Mouse (Mus musculus) C2C12 (cell line): ENCODE measurements around the gene Aspscr1. TPM values are rescaled to one million over a fixed set of nuclear protein-coding genes. Genes with fewer than 3 reads are reported as not detected.

Experiments
- H3K27me3 ChIP-seq: one replicate; pipeline ENCODE4 v1.6.1; 2011; ENCODE audit not compliant: control insufficient read depth, insufficient read depth, insufficient read length
- H3K36me3 ChIP-seq: one replicate; pipeline ENCODE4 v1.6.1; 2011; ENCODE audit not compliant: control insufficient read depth, insufficient read depth
- H3K4me3 ChIP-seq: one replicate; pipeline ENCODE4 v1.5.1; 2011; ENCODE audit warnings: mild to moderate bottlenecking, control low read depth; ENCODE audit not compliant: poor library complexity, insufficient read depth, severe bottlenecking
- H3K79me2 ChIP-seq: one replicate; pipeline ENCODE4 v1.6.1; 2011; ENCODE audit not compliant: control insufficient read depth, insufficient read depth
- H3K79me3 ChIP-seq: one replicate; pipeline ENCODE4 v1.6.1; 2011; ENCODE audit warnings: low read depth, control low read depth
- H3ac ChIP-seq: one replicate; pipeline ENCODE3; 2011; ENCODE audit warnings: low read depth; ENCODE audit not compliant: control insufficient read depth, insufficient read length
- CEBPB ChIP-seq: IDR thresholded peaks from one replicate; pipeline ENCODE4 v1.6.1; 2011; ENCODE audit warnings: low read depth, mild to moderate bottlenecking, control low read depth, moderate library complexity
- CTCF ChIP-seq: IDR thresholded peaks from one replicate; pipeline ENCODE4 v1.5.1; 2011; ENCODE audit not compliant: control insufficient read depth, insufficient read depth, insufficient read length
- FOSL1 ChIP-seq: IDR thresholded peaks from one replicate; pipeline ENCODE4 v1.8.0; 2011; ENCODE audit warnings: mild to moderate bottlenecking, low read length; ENCODE audit not compliant: poor library complexity, insufficient read depth, severe bottlenecking
- MAX ChIP-seq: IDR thresholded peaks from one replicate; pipeline ENCODE4 v1.6.1; 2011; ENCODE audit warnings: mild to moderate bottlenecking, control low read depth
- MYOD1 ChIP-seq: IDR thresholded peaks from one replicate; pipeline ENCODE4 v1.6.1; 2011; ENCODE audit warnings: low read depth; ENCODE audit not compliant: control insufficient read depth, insufficient read length
- MYOG ChIP-seq: IDR thresholded peaks from one replicate; pipeline ENCODE4 v1.6.1; 2011; ENCODE audit not compliant: control insufficient read depth, insufficient read length; ENCODE audit errors: extremely low read depth
- USF1 ChIP-seq: IDR thresholded peaks from one replicate; pipeline ENCODE4 v1.6.1; 2011; ENCODE audit warnings: low read depth, mild to moderate bottlenecking, control low read depth, moderate library complexity
- polyA plus RNA-seq: library from polyadenylated mRNA; unstranded; fragments of >200 nt; fragmentation: generic; extraction: Trizol; gene quantifications from one replicate; pipeline ENCODE4 v1.2.1, GENCODE M21; 2012; ENCODE audit warnings: missing spikeins

The Aspscr1 gene
- polyA plus RNA-seq, 1 experiment = 66.0 TPM

- no peak overlapping the region for H3ac ChIP-seq
- no peaks in the 10 kb centered on the region for H3K79me3 ChIP-seq
- H3K79me2 ChIP-seq = no peaks in the 10 kb centered on the region
- TF ChIP-seq MYOG = no peak
- no peak for TF ChIP-seq CTCF
- TF ChIP-seq USF1 = no peak
- no peak for TF ChIP-seq CEBPB
- H3K4me3 ChIP-seq = no peak overlapping the region
- no peaks in the 10 kb centered on the region for H3K36me3 ChIP-seq
- H3K27me3 ChIP-seq = peaks cover 15% of the 10 kb centered on the region
Measured at GRCm38 (mm10) chr11:120651872-120652271, 20.9 kb upstream of the Aspscr1 start.

DNA sequence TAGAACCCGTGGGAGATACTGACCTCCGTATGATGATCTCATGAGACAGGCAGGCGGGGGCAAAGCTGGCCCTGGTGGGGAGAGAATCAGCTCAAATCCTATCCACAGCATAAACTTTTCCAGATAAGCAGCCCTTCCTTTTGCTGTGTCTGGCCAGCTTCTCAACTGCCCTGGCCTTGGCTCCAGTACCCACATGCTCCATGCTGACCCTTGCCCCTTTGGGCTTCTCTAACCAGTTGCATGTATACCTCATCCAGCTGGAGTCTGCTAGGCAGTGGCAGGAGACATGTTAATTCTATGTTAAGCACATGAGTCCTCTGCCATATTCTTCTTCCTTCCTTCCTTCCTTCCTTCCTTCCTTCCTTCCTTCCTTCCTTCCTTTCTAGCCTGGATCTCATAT lies 18.0 kb upstream of the Aspscr1 start:
- peaks cover 28% of the 10 kb centered on the region for H3K27me3 ChIP-seq
- H3K4me3 ChIP-seq = no peak overlapping the region
- no peak overlapping the region for H3ac ChIP-seq
- H3K79me3 ChIP-seq = no peaks in the 10 kb centered on the region
- TF ChIP-seq MYOD1 = no peak
- no peak for TF ChIP-seq CTCF
- no peak for TF ChIP-seq MYOG
- no peak for TF ChIP-seq MAX
- TF ChIP-seq USF1 = no peak
- no peak for TF ChIP-seq CEBPB
- no peak for TF ChIP-seq FOSL1
- H3K79me2 ChIP-seq = no peaks in the 10 kb centered on the region
- H3K36me3 ChIP-seq = no peaks in the 10 kb centered on the region

DNA sequence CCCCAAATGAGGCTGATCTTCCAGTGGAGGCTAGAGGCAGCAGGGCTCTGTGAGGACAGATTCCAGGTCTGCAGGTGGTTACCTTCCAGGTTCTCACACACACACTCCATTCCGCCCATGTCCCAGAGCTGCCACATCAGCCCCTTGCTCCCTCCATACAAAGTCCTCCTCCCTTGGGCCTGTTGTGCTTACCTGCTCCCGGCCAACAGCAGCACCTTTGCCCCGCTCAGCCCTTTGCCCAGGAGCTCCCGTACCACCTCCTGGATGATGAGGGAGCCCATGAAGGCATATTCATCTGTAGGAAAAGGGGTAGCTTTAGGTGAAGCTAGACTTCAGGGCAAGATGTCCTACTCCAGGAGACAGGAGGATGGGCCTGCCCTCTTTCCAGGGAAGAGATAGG lies 15.5 kb upstream of the Aspscr1 start:
- H3K4me3 ChIP-seq = no peak overlapping the region
- H3K79me3 ChIP-seq = no peaks in the 10 kb centered on the region
- TF ChIP-seq MYOD1 = no peak
- TF ChIP-seq MAX = no peak
- TF ChIP-seq FOSL1 = no peak
- no peak for TF ChIP-seq MYOG
- TF ChIP-seq CEBPB = no peak
- TF ChIP-seq CTCF = no peak
- no peak for TF ChIP-seq USF1
- no peaks in the 10 kb centered on the region for H3K36me3 ChIP-seq
- H3K27me3 ChIP-seq = peaks cover 53% of the 10 kb centered on the region
- H3ac ChIP-seq = no peak overlapping the region
- H3K79me2 ChIP-seq = no peaks in the 10 kb centered on the region

GRCm38 (mm10) chr11:120658876-120659410 lies 13.8 kb upstream of the Aspscr1 start:
- H3K4me3 ChIP-seq = no peak overlapping the region
- no peaks in the 10 kb centered on the region for H3K79me2 ChIP-seq
- H3K27me3 ChIP-seq = peaks cover 59% of the 10 kb centered on the region

DNA sequence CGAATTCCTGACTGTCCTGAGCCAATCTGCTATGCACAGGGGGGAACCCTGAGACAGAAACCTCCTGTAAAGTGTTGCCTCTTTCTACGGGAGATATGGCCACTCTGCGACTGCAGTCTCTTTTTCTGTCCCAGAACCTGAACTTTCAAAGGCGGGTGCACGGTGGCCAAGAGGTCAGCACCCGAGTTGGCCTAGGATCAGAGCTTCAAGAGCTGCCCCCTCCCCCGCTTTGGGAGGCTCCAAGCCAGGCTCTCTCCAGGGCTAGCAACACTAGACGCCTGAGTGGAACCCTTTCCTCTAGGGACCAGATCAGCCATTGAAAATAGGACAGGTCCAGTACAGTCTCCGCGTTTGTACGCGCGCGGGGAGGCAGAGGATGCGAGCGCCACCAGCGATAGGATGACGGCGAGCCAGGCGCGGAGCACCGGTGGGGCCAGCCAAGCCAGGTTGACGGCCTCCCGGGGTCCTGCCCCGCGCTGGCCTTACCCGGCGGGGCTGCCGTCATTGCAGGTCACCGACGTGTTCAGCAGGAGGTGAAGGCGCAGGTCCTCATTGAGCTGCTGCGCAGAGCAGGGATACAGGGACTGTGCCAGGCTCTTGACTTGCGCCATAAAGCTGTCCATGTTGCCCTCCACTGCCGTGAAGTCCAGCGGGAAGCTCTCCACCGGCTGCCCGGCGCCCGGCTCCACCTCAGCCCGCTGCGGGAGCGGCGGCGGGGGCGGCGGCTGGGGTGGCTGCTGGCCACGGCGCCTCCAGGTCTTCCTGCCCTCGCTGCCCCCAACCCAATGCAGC lies 13.1 kb upstream of the Aspscr1 start:
- no peak overlapping the region for H3K4me3 ChIP-seq
- H3K79me3 ChIP-seq = no peaks in the 10 kb centered on the region
- no peaks in the 10 kb centered on the region for H3K79me2 ChIP-seq
- H3K36me3 ChIP-seq = no peaks in the 10 kb centered on the region
- no peak overlapping the region for H3ac ChIP-seq
- H3K27me3 ChIP-seq = peaks cover 61% of the 10 kb centered on the region
- TF ChIP-seq CEBPB (no peak), MAX (no peak), USF1 (no peak), MYOG (no peak), MYOD1 (no peak), CTCF (no peak)

More at GRCm38 (mm10) chr11:120658876-120659410, 13.8 kb upstream of the Aspscr1 start:
- no peak overlapping the region for H3ac ChIP-seq
- H3K36me3 ChIP-seq = no peaks in the 10 kb centered on the region
- no peak for TF ChIP-seq CEBPB
- peak; percentile 89 for TF ChIP-seq CTCF
- TF ChIP-seq MAX = no peak
- TF ChIP-seq MYOD1 = peak; percentile 56
- no peaks in the 10 kb centered on the region for H3K79me3 ChIP-seq
